Mouse (Mus musculus): ENCODE measurements around the gene Cd151.

The Cd151 gene

DNA sequence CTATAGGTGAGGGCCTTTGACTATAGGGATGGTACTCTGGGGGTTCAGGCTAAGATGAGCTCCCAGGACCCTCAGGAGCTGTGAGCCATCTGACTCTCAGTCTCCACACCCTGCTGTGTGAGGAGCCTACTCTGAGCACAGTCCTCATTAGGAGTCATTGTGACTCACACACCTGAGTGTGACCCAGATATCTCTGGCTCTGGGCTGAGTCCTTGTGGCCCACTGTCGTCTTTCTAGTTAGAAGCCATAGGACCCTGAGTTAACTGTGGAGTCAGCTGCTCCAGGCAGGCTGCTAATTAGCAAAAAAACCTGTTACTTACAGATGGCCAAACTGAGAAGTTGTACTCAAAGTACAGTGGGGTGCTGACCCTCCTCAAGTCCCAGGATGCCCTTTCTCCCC, 26.5 kb downstream of the Cd151 start:
- DNase-seq (ENCODE audit: low read depth, low spot score): no peak

DNA sequence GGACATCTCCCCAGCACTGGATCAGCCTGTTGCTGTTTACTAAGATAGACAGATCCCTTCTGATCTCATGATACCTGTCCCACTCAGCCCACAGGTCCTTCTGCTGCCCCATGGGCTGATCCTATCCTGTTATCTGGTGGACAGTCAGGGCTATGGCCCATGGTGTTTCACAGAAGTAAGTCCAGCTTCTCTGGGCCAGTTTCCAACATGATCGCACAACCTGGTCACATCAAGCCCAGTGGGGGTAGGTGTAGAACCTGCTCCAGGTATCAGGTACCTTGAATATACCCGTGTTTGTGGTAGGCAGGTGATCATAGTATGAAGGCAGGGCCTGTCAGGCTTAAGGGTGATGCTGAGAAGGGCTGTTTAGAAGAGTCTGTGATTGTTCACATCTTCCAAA, 28.2 kb downstream of the Cd151 start:
- DNase-seq (ENCODE audit: low read depth, low spot score): no peak

DNA sequence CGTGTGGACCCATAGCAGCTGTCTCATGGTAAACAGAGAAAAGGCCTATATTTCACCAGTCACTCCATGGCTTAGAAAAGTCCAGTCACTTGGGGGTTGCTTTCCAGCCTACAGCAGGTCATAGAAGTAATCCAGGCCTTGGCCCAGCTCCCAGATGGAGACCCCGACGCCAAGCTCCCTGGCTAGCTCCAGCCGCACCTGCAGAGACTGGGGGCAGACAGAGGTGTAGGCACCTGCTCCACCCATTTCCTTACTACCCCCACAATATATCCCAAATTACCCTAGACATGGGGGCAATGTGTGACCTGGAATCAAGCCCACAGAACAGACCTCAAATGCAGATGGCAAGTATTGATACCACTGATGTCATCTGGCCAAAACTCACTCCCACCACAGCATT, 28.7 kb downstream of the Cd151 start:
- DNase-seq (ENCODE audit: low read depth, low spot score): no peak

DNA sequence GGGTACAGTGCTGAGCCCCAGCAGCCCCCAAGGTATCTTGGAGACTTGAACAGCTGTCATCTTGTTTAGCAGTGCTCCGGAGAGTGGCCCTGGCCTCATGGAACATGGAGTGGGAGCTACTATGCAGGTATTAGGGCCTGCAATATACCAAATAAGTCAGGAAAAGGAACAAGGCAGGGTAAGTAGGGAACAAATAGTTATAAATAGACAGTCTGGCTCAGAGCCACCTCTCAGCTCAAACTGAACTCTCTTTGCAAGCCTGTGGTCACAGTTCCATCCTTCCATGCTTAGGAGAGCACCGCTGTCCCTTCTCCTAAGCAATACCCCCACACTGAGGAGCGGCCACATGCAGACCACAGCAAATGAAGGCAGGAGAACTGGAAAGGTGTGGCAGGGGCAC, 30.4 kb downstream of the Cd151 start:
- no peak for DNase-seq (ENCODE audit: low read depth, low spot score)

DNA sequence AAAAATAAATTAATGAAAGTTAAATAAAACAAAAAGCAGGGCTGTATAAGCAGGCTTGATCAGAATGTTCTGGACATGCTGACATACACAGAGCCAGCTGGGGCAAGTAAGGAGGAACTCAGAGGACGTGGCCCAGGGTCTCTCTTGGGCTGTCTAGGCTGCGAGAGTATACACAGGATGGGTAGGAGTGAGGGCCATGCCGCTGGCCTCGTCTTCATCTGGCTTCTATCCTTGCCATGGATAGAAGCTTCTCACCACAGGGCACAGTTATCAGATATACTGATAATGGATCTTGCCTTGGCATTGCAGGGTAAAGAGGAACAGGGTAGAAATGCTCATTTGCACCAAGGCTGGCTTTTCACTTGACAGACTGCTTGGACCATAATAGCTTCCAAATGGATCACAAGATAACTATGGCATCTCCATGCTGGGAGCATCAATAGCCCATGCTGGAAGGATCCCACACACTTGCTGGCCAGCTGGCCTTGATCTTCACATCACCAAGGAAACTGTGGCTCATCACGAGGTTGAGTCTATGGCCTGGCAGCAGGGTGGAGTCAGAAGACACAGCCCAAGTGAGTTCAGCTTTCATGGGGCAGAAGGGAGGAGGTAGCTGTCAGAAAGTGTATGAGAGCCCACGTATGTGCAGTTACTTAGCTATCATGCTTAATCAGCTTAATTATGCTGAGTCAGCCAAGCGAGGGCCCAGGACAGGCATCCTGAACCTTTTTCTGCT, 34.8 kb downstream of the Cd151 start:
- no peak for DNase-seq (ENCODE audit: low read depth, low spot score)

DNA sequence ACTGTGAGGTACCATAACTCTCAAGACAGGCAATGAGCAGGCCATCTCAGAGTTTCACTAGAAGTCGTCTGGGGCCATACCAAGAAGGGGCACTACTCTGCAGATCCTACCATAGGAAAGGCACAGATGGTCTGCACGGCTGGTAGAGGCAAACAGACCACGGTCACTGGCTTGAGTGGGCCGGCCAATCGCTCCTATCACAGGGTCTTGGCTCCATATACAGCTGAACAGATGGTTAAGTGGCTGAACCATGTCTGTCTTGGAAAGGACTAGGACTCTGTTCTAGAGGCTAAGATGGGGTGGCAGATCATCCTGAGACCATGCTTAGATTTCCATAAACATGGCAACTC, 35.3 kb downstream of the Cd151 start:
- DNase-seq (ENCODE audit: low read depth, low spot score): no peak

DNA sequence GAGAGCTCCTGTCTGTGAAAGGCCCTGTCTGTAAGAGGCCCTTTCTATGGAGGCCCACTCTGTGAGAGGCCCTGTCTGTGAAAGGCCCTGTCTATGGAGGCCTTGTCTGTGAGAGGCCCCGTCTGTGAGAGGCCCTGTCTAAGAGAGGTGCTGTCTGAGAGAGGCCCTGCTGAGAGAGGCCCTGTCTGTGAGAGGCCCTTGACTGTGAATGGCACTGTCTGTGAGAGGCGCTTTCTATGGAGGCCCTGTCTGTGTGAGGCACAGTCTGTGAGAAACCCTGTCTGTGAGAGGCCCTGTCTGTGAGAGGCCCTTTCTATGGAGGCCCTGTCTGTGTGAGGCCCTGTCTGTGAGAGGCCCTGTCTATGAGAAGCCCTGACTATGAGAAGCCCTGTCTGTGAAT, 39.1 kb downstream of the Cd151 start:
- DNase-seq (ENCODE audit: low read depth, low spot score): no peak

DNA sequence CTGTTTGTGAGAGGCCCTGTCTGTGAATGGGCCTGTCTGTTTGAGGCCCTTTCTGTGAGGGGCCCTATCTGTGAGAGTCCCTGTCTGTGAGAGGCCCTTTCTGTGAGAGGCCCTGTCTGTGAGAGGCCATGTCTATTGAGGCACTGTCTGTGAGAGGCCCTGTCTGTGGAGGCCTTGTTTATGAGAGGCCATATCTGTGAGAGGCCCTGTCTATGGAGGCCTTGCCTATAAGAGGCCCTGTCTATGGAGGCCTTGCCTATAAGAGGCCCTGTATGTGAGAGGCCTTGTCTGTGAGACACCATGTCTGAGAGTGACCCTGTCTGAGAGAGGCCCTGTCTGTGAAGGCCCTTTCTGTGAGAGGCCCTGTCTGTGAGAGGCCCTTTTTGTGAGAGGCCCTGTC, 41.0 kb downstream of the Cd151 start:
- no peak for DNase-seq (ENCODE audit: low read depth, low spot score)

DNA sequence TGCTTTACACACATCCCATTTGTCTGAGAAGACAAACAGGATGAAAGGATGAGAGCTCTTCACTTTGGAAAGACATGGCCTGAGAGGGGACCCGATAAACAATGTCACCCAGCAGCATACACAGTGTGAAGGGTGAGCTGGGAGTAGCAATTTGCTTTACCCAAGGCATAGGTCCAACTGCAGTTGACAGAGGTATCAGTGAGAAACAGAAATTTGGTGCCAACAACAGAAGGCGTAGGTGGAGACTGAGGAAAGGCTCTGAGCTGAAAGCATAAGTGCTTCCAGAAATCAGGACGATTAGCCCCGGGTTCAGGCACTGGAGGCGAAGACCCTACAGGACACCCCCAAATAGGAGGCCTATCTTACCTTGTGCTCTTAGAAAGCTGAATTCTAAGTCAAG, 43.0 kb downstream of the Cd151 start:
- DNase-seq (ENCODE audit: low read depth, low spot score): no peak

DNA sequence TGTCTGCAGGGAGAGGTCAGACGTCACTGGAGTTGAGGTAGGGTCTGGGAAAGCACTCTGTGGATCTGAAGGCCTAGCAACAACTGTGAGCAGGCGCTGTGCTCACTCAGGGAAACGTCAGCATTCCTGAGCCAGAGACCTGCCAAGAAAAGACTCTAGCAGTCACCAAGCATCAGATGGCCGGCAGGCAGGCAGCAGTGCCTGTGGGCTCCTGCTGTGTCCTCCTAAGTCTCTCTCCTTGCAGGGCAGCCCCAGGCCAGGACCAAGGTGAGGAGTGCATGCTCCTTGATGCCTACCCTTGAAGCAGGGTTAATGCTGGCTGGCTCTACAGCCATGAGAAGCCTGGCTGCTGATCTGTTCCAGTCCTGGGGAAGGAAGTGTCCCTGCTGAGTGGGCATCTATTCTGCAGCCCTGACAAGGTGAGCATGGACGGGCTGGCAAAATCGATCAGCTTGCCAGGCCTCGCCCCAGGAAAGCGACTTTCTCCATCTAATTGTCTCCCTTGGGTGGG, 43.5 kb downstream of the Cd151 start:
- DNase-seq (ENCODE audit: low read depth, low spot score): no peak

DNA sequence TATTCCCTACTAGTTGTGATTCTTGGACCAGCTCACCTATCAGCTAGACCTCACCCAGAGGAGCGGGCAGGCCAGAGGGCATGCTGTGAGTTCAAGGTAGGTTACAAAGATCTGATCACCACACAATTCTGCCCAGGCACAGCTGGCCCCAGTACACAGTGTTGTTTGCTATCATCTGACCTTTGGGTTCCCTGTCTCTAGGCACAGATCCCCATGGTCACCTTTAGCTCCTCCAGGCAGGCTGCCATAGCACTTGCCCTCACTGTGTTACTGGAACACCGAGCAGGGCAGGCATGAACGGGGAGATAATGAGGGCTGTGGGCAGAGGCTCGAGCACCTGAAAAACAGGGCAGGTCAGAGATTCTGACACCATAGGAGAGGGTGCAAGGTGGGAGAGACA, 50.4 kb downstream of the Cd151 start:
- DNase-seq (ENCODE audit: low read depth, low spot score): no peak

DNA sequence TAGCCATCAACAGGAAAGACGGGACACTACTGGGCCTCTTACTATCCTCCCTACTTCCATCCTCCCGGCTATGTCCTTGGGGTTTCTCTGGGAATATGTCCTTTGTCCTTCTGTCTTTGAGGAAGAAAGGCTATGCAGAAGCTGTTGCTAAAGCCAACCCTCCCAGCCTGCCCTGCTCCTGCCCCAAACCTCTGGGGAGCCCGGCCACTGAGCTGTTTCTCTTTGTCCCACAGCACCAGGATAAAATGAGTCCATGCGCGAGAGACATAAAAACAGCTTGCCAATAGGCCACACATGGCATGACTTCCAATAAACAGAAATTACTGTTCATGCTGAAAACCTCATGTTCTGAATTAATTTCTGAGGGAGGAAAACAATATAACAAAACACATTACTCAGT, 51.1 kb downstream of the Cd151 start:
- no peak for DNase-seq (ENCODE audit: low read depth, low spot score)

DNA sequence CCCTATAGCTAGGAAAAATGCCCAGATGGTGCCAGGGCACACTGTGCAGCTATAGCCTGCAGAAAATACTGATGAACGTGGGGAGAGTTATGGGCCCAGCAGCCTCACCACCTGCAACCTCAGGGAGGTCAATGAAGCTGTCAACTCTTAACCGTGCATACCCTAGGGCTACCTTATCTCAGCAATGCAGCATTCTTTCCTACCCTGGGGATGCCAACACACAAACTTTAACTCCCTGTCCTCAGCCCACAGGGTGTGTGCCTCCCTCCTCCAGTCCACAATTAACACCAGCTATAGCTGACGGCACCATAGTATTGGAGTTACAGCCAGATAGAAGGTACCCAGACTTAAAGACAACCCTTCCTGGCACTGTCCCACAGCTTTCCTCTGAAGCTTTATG, 51.7 kb downstream of the Cd151 start:
- DNase-seq (ENCODE audit: low read depth, low spot score): no peak

DNA sequence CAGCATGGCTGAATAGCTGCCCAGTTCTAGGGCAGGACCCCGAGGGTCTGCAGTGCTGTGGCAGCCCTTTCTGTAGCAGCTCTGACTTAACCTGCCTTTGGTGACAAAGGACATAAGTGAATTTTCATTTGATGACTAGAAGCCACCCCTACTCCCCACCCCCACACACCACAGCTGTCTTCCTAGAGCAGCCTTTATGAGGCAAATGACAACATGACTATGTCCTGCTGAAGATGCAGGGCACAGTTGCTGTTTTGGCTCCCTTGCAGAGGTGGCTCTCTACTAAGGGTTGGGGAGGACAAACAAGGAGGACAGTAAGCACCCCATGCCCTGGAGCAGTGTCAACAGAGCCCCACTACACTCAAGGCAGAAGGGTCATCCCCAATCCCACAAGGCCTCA, 52.6 kb downstream of the Cd151 start:
- no peak for DNase-seq (ENCODE audit: low read depth, low spot score)
